Mouse (Mus musculus) cerebellum, postnatal 25 days (tissue): ENCODE measurements at regions not wholly inside any gene's neighbourhood (a gene's known extent, or its start where the extent isn't known, plus 50 kb on each side); places are given as distances from the start of the nearest gene placed in this dataset.
"Not testable (repeated sequence)": the region's sequence is repeated elsewhere in the genome, so short reads cannot be mapped to it uniquely, and the experiment has no call there.

Experiments used
- DNase-seq, 2 experiments: peaks; one replicate each; pipeline ENCODE4 v3.0.0; 2021; ENCODE audit warnings: mixed read lengths in 2 of 2

- no peak for DNase-seq
These were observed 496.5 kb upstream of the Impg1 start for GRCm38 (mm10) chr9:80961818-80962217.

- peak in 1 of 2 experiments; percentile 20 for DNase-seq
These were observed 477.7 kb upstream of the Impg1 start for GRCm38 (mm10) chr9:80942991-80943390.

- no peak for DNase-seq
These were observed 476.1 kb upstream of the Impg1 start for GRCm38 (mm10) chr9:80941424-80941823.

GRCm38 (mm10) chr9:80938238-80938637 lies 473.0 kb upstream of the Impg1 start:
- DNase-seq = no peak

- no peak for DNase-seq
These were observed 465.3 kb upstream of the Impg1 start for GRCm38 (mm10) chr9:80930628-80931027.

- DNase-seq = no peak
These were observed 455.0 kb upstream of the Impg1 start for GRCm38 (mm10) chr9:80920304-80920703.

- DNase-seq = no peak
These were observed 448.6 kb upstream of the Impg1 start for GRCm38 (mm10) chr9:80913867-80914266.

- DNase-seq = no peak
These were observed 446.9 kb upstream of the Impg1 start for GRCm38 (mm10) chr9:80912177-80912576.

- no peak for DNase-seq
These were observed 401.5 kb upstream of the Impg1 start for GRCm38 (mm10) chr9:80866807-80867206.

GRCm38 (mm10) chr9:80858998-80859397 lies 393.7 kb upstream of the Impg1 start:
- DNase-seq = no peak

GRCm38 (mm10) chr9:80848190-80848589 lies 382.9 kb upstream of the Impg1 start:
- DNase-seq = no peak

- DNase-seq = no peak
These were observed 367.5 kb upstream of the Impg1 start for GRCm38 (mm10) chr9:80832808-80833207.

GRCm38 (mm10) chr9:80825346-80825745 lies 360.1 kb upstream of the Impg1 start:
- DNase-seq = no peak

- DNase-seq = no peak
These were observed 354.8 kb upstream of the Impg1 start for GRCm38 (mm10) chr9:80820066-80820465.

- no peak for DNase-seq
These were observed 353.8 kb upstream of the Impg1 start for GRCm38 (mm10) chr9:80819070-80819469.

GRCm38 (mm10) chr9:80813921-80814320 lies 348.6 kb upstream of the Impg1 start:
- DNase-seq = not testable (repeated sequence)

GRCm38 (mm10) chr9:80791523-80791922 lies 326.2 kb upstream of the Impg1 start:
- DNase-seq = no peak

- DNase-seq = no peak
These were observed 309.3 kb upstream of the Impg1 start for GRCm38 (mm10) chr9:80774541-80774940.

- DNase-seq = not testable (repeated sequence)
These were observed 270.5 kb upstream of the Impg1 start for GRCm38 (mm10) chr9:80735806-80736205.

- DNase-seq = no peak
These were observed 267.7 kb upstream of the Impg1 start for GRCm38 (mm10) chr9:80732971-80733370.

- no peak for DNase-seq
These were observed 258.4 kb upstream of the Impg1 start for GRCm38 (mm10) chr9:80723638-80724037.

- DNase-seq = peak; percentile 8 to 28
These were observed 253.2 kb upstream of the Impg1 start for GRCm38 (mm10) chr9:80718516-80718915.

GRCm38 (mm10) chr9:80709781-80710180 lies 244.5 kb upstream of the Impg1 start:
- DNase-seq = no peak

- no peak for DNase-seq
These were observed 240.0 kb upstream of the Impg1 start for GRCm38 (mm10) chr9:80705264-80705663.

- DNase-seq = no peak
These were observed 231.9 kb upstream of the Impg1 start for GRCm38 (mm10) chr9:80697171-80697570.
